Mouse (Mus musculus) myocyte (in vitro differentiated cells): ENCODE measurements around the gene Ddx18. TPM values are rescaled to one million over a fixed set of nuclear protein-coding genes. Genes with fewer than 3 reads are reported as not detected.

Source experiments
- H3K27me3 ChIP-seq: one replicate; pipeline ENCODE4 v1.6.1; 2011; ENCODE audit not compliant: control insufficient read depth, insufficient read depth, insufficient read length
- H3K36me3 ChIP-seq: one replicate; pipeline ENCODE4 v1.6.1; 2011; ENCODE audit not compliant: control insufficient read depth, insufficient read depth
- H3K4me2 ChIP-seq: one replicate; pipeline ENCODE4 v1.6.1; 2011; ENCODE audit warnings: low read depth, control low read depth
- H3K4me3 ChIP-seq: one replicate; pipeline ENCODE4 v1.5.1; 2011; ENCODE audit warnings: mild to moderate bottlenecking, control low read depth, moderate library complexity
- H3K79me2 ChIP-seq: one replicate; pipeline ENCODE4 v1.6.1; 2011; ENCODE audit not compliant: control insufficient read depth, insufficient read depth
- H3ac ChIP-seq: one replicate; pipeline ENCODE4 v1.6.1; 2011; ENCODE audit not compliant: control insufficient read depth, insufficient read length
- CEBPB ChIP-seq: IDR thresholded peaks from 2 replicates; pipeline ENCODE4 v1.6.1; 2011; ENCODE audit warnings: mild to moderate bottlenecking, moderate library complexity; ENCODE audit not compliant: poor library complexity, insufficient read depth, severe bottlenecking
- E2F4 ChIP-seq: IDR thresholded peaks from one replicate; pipeline ENCODE4 v1.6.1; 2011; ENCODE audit warnings: mild to moderate bottlenecking, control low read depth, moderate library complexity; ENCODE audit not compliant: insufficient read depth
- MAX ChIP-seq: IDR thresholded peaks from one replicate; pipeline ENCODE4 v1.6.1; 2011; ENCODE audit warnings: low read depth, mild to moderate bottlenecking, control low read depth
- MYOD1 ChIP-seq, 3 experiments: IDR thresholded peaks; one replicate each; pipeline ENCODE4 v1.6.1; 2011; ENCODE audit warnings: control low read depth in 2 of 3, low read depth in 2 of 3, mild to moderate bottlenecking in 2 of 3, moderate library complexity in 1 of 3; ENCODE audit not compliant: insufficient read length in 2 of 3, control insufficient read depth in 1 of 3
- MYOG ChIP-seq, 3 experiments: IDR thresholded peaks; one replicate each; pipeline ENCODE4 v1.6.1; 2011; ENCODE audit warnings: control low read depth in 2 of 3, low read depth in 2 of 3, mild to moderate bottlenecking in 2 of 3; ENCODE audit not compliant: insufficient read length in 2 of 3, control insufficient read depth in 1 of 3, insufficient read depth in 1 of 3
- POLR2A ChIP-seq: IDR thresholded peaks from one replicate; pipeline ENCODE4 v1.6.1; 2011; ENCODE audit warnings: low read depth, mild to moderate bottlenecking, control low read depth, moderate library complexity; ENCODE audit not compliant: insufficient read length
- POLR2AphosphoS2 ChIP-seq: IDR thresholded peaks from one replicate; pipeline ENCODE4 v1.6.1; 2011; ENCODE audit warnings: low read depth, control low read depth; ENCODE audit not compliant: insufficient read length
- REST ChIP-seq: IDR thresholded peaks from one replicate; pipeline ENCODE4 v1.6.1; 2011; ENCODE audit warnings: mild to moderate bottlenecking, control low read depth, moderate library complexity; ENCODE audit not compliant: insufficient read depth, insufficient read length
- SRF ChIP-seq: IDR thresholded peaks from one replicate; pipeline ENCODE4 v1.6.1; 2011; ENCODE audit warnings: low read depth; ENCODE audit not compliant: control insufficient read depth, insufficient read length
- TCF12 ChIP-seq: IDR thresholded peaks from one replicate; pipeline ENCODE4 v1.6.1; 2011; ENCODE audit warnings: mild to moderate bottlenecking, control low read depth; ENCODE audit not compliant: poor library complexity, insufficient read depth, severe bottlenecking
- TCF3 ChIP-seq: IDR thresholded peaks from one replicate; pipeline ENCODE4 v1.6.1; 2011; ENCODE audit warnings: low read depth, control low read depth; ENCODE audit not compliant: insufficient read length
- USF1 ChIP-seq: IDR thresholded peaks from one replicate; pipeline ENCODE4 v1.6.1; 2011; ENCODE audit warnings: low read depth, mild to moderate bottlenecking, control low read depth, moderate library complexity
- polyA plus RNA-seq: library from polyadenylated mRNA; unstranded; fragments of >200 nt; fragmentation: generic; extraction: Trizol; gene quantifications from one replicate; pipeline ENCODE4 v1.2.1, GENCODE M21; 2012; ENCODE audit warnings: missing spikeins

The Ddx18 gene
- polyA plus RNA-seq, 1 experiment = 31.3 TPM

DNA sequence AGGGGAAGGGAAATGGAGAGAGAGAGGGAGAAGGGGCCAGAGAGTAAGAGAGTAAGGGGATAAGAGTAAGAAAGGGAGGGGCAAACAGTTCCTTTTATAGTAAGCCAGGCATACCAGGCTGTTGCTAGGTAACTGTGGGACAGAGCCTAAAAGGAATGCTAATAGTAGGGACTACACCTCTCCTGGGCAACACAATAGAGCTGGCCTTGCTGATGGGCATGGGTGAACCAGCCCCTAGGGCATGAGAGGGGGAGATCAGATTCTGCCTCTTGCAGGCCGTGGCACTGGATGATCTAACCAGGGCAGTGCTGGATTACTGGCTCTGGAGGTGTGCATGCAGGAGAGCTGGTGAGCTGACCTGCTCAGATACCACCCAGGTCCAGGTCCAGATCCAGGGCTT is 9.7 kb upstream of the Ddx18 start:
- Histone ChIP-seq H3K4me3 (no peak overlapping the region), H3K27me3 (no peaks in the 10 kb centered on the region), H3K36me3 (no peaks in the 10 kb centered on the region), H3K4me2 (no peak overlapping the region), H3ac (no peak overlapping the region), H3K79me2 (no peaks in the 10 kb centered on the region)
- no peak for TF ChIP-seq TCF3
- TF ChIP-seq CEBPB = no peak
- TF ChIP-seq TCF12 = no peak
- no peak for TF ChIP-seq USF1
- TF ChIP-seq POLR2AphosphoS2 = no peak
- TF ChIP-seq SRF = no peak
- no peak for TF ChIP-seq POLR2A
- no peak for TF ChIP-seq E2F4
- TF ChIP-seq MYOG (IDR thresholded peaks at IDR 0.05; ENCODE audit: control insufficient read depth in 1 of 3, insufficient read depth in 1 of 3, insufficient read length in 2 of 3, low read depth in 2 of 3) = no peak
- no peak for TF ChIP-seq MYOD1 (IDR thresholded peaks at IDR 0.05; ENCODE audit: control insufficient read depth in 1 of 3, insufficient read length in 2 of 3, low read depth in 2 of 3)
- TF ChIP-seq REST = no peak
- no peak for TF ChIP-seq MAX

DNA sequence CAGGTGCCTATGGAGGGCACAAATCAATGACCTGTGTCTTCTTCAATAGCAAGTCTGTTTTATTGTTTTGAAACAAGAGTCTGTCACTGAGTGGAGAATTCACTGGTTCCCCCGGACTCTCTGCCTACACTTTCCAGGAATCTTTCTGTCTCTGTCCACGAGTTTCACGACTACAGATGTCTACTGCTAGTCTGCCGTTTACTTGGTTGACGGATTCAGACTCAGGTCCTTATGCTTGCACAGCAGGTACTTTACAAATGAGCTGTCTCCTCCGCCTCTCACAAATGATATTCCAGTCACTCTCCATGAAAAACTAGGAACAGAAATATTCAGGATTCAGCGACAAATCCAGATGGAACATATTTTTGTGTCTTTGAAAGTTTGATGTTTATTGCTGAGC is 2.7 kb upstream of the Ddx18 start:
- no peaks in the 10 kb centered on the region for H3K27me3 ChIP-seq
- H3K79me2 ChIP-seq = peaks cover 15% of the 10 kb centered on the region
- no peak overlapping the region for H3K4me3 ChIP-seq
- no peaks in the 10 kb centered on the region for H3K36me3 ChIP-seq
- TF ChIP-seq E2F4 (no peak), SRF (no peak), USF1 (no peak), MYOD1 (IDR thresholded peaks at IDR 0.05; ENCODE audit: control insufficient read depth in 1 of 3, insufficient read length in 2 of 3, low read depth in 2 of 3) (no peak), POLR2AphosphoS2 (no peak), POLR2A (no peak), TCF3 (no peak), REST (no peak), CEBPB (no peak), MAX (no peak), MYOG (IDR thresholded peaks at IDR 0.05; ENCODE audit: control insufficient read depth in 1 of 3, insufficient read depth in 1 of 3, insufficient read length in 2 of 3, low read depth in 2 of 3) (no peak), TCF12 (no peak)
- H3K4me2 ChIP-seq = no peak overlapping the region
- no peak overlapping the region for H3ac ChIP-seq

DNA sequence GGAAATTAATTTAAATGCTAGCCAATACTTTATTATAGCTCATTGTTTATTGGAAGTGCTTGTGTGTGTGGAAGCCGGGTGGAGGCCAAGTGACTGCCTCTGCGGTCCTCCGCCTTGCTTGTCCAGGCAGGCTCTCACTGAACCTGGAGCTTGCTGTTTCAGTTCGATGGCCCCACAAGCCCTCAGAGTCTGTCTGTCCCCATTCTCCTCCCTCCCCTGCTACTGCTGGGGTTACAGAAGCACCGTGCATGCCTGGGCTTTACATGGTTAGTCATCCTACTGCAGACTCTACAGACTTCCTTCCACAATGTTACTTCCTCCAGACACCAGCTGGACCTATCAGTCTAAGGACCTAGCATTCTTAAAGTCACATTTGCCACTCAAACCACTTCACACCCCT is 9.9 kb downstream of the Ddx18 start:
- no peaks in the 10 kb centered on the region for H3K79me2 ChIP-seq
- peaks cover 45% of the 10 kb centered on the region for H3K36me3 ChIP-seq
- no peak for TF ChIP-seq TCF3
- TF ChIP-seq MYOD1 (IDR thresholded peaks at IDR 0.05; ENCODE audit: control insufficient read depth in 1 of 3, insufficient read length in 2 of 3, low read depth in 2 of 3) = no peak
- no peak for TF ChIP-seq REST
- no peak for TF ChIP-seq E2F4
- no peak for TF ChIP-seq TCF12
- H3ac ChIP-seq = no peak overlapping the region
- no peak overlapping the region for H3K4me3 ChIP-seq
- no peak overlapping the region for H3K4me2 ChIP-seq
- H3K27me3 ChIP-seq = no peaks in the 10 kb centered on the region

DNA sequence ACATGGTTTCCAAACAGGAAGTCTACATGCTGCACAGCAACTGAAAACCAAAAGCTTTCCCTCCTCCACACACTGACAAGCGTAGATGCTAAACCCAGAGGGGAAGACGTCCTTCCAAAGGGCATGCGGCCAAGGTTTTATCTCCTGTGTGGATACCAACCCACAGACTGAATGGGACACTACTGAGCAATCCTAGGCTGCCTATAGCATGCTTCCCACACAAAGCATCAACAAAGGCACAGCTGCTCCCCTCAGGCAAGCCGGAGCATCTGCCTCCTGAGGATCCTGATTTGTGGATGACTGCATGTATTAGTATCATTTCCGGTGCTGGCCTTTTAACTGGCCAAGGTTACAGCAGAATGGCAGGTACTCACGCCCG is 16.3 kb downstream of the Ddx18 start:
- TF ChIP-seq TCF3 (no peak), MYOD1 (IDR thresholded peaks at IDR 0.05; ENCODE audit: control insufficient read depth in 1 of 3, insufficient read length in 2 of 3, low read depth in 2 of 3) (no peak), MAX (no peak), USF1 (no peak), POLR2A (no peak), SRF (no peak), E2F4 (no peak), POLR2AphosphoS2 (no peak), TCF12 (no peak), CEBPB (no peak), MYOG (IDR thresholded peaks at IDR 0.05; ENCODE audit: control insufficient read depth in 1 of 3, insufficient read depth in 1 of 3, insufficient read length in 2 of 3, low read depth in 2 of 3) (no peak), REST (no peak)
- Histone ChIP-seq H3K36me3 (peaks cover 14% of the 10 kb centered on the region), H3K79me2 (no peaks in the 10 kb centered on the region), H3K4me3 (no peak overlapping the region), H3K27me3 (no peaks in the 10 kb centered on the region), H3ac (no peak overlapping the region), H3K4me2 (no peak overlapping the region)
